Mouse (Mus musculus): ENCODE results near the gene Tmbim7. TPM values are rescaled to one million over a fixed set of nuclear protein-coding genes. Genes with fewer than 3 reads are reported as not detected.

Gene Tmbim7
- not detected in 2 replicates for polyA plus RNA-seq (2012; rRNA removed)

DNA sequence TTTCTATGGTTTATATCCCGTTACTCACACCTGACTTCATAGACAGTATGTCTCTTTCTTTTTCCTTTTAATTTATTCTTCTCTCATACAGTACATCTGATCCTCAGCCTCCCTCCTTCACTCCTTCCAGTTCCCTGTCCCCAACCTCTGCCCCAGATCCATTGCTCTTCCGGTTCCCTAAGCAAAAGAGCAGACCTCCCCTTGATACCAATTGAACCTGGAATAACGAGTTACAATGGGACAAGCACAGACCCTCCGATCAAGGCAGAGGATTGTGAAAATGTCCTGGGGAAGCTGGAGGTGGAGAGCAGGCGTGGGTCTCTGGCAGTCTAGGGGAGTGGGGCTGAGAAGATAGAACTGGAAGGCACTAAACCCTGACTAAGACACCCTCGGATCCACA, at the start of gene Tmbim7:
Tmbim7 (plus strand) TSS at position 301 of the 400 bp plus-strand sequence.

DNA sequence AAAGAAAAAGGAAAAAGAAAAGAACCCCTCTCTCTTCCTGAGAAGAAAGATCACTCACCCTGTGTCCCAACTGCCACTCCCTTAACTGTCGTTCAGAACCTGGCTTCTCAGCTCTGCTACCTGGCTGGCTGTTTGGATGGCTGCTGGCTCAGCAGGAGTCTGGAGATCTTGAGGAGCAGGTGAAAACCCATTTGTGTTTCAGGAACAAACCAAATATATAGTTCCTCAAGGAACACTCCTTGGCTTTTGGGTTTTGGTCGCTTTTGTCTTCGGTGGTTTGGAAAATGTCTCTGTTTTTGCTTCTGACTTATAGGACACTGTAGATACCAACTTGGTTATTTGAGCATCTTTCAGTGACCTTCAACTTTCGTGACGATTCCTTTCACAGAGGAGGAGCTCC, 6.1 kb downstream of the Tmbim7 start, which contains the start of gene Gatad1:
Gatad1 (minus strand) TSS at position 101 of the 400 bp plus-strand sequence.

Other genes starting within 250 kb of the Tmbim7 start
- gene Fam133b, start 107.3 kb upstream of the Tmbim7 start, polyA plus RNA-seq (2012; rRNA removed): 0.87 and 1.6 TPM in 2 replicates
- 0.23 and 0.47 TPM in 2 replicates for gene 1700109H08Rik, start 79.6 kb upstream of the Tmbim7 start, polyA plus RNA-seq (2012; rRNA removed)
- 1.3 and 3.9 TPM in 2 replicates for gene Pex1, start 55.1 kb upstream of the Tmbim7 start, polyA plus RNA-seq (2012; rRNA removed)
- gene Rbm48, start 54.6 kb upstream of the Tmbim7 start, polyA plus RNA-seq (2012; rRNA removed): 0.70 and 0.90 TPM in 2 replicates
- 16.5 and 30.6 TPM in 2 replicates for gene Gatad1, start 6.0 kb downstream of the Tmbim7 start, polyA plus RNA-seq (2012; rRNA removed)
- gene Ankib1, start 151.7 kb downstream of the Tmbim7 start, polyA plus RNA-seq (2012; rRNA removed): 2.0 and 2.7 TPM in 2 replicates
- 0.35 and 0.92 TPM in 2 replicates for gene Krit1, start 152.0 kb downstream of the Tmbim7 start, polyA plus RNA-seq (2012; rRNA removed)
- gene Lrrd1, start 194.0 kb downstream of the Tmbim7 start, polyA plus RNA-seq (2012; rRNA removed): 0.02 and 0.10 TPM in 2 replicates
- gene Mterf1a, start 242.8 kb downstream of the Tmbim7 start, polyA plus RNA-seq (2012; rRNA removed): 0.03 and 0.19 TPM in 2 replicates